Mouse (Mus musculus) embryonic facial prominence, embryonic 11.5 days (tissue): ENCODE measurements around the gene Zfp536. TPM values are rescaled to one million over a fixed set of nuclear protein-coding genes. Genes with fewer than 3 reads are reported as not detected.

ENCODE experiments used
- ATAC-seq: fragments of 200-750 bp; cut with Nextera tagmentation; replicated peaks from 2 replicates; pipeline ENCODE4 v1.8.0; 2017; ENCODE audit warnings: low read depth; ENCODE audit not compliant: insufficient number of reproducible peaks, low FRiP score, low TSS enrichment
- DNase-seq: peaks from one replicate; pipeline ENCODE4 v3.0.0-alpha.2; 2015; ENCODE audit warnings: low spot score
- H3K27ac ChIP-seq: fragments of 300-500 bp; sonication (generic); replicated peaks from 2 replicates; pipeline ENCODE4 v1.5.1; 2014; ENCODE audit warnings: mild to moderate bottlenecking, low read depth, low read length, control low read depth
- H3K27me3 ChIP-seq: fragments of 300-500 bp; sonication (generic); 2 replicates; pipeline ENCODE4 v1.6.1; 2014; ENCODE audit warnings: mild to moderate bottlenecking, low read length, moderate library complexity, mixed read lengths; ENCODE audit not compliant: control insufficient read depth, insufficient read depth
- H3K36me3 ChIP-seq: fragments of 300-500 bp; sonication (generic); replicated peaks from 2 replicates; pipeline ENCODE4 v1.6.1; 2014; ENCODE audit warnings: low read depth, mild to moderate bottlenecking, low read length, moderate library complexity, mixed read lengths; ENCODE audit not compliant: control insufficient read depth, insufficient read depth
- H3K4me1 ChIP-seq: fragments of 300-500 bp; sonication (generic); 2 replicates; pipeline ENCODE4 v1.6.1; 2014; ENCODE audit warnings: low read length, mixed read lengths; ENCODE audit not compliant: control insufficient read depth, insufficient read depth
- H3K4me2 ChIP-seq: fragments of 300-500 bp; sonication (generic); 2 replicates; pipeline ENCODE4 v1.6.1; 2014; ENCODE audit warnings: low read depth, mild to moderate bottlenecking, control low read depth, low read length, moderate library complexity
- H3K4me3 ChIP-seq: fragments of 300-500 bp; sonication (generic); 2 replicates; pipeline ENCODE4 v1.5.1; 2014; ENCODE audit warnings: low read depth, low read length, control low read depth
- H3K9ac ChIP-seq: fragments of 300-500 bp; sonication (generic); replicated peaks from 2 replicates; pipeline ENCODE4 v1.6.1; 2014; ENCODE audit warnings: mild to moderate bottlenecking, control low read depth, low read length
- H3K9me3 ChIP-seq: fragments of 300-500 bp; sonication (generic); replicated peaks from 2 replicates; pipeline ENCODE4 v1.6.1; 2016; ENCODE audit warnings: mild to moderate bottlenecking, low read length, inconsistent platforms, mixed read lengths; ENCODE audit not compliant: control insufficient read depth
- WGBS: fragments of 180-500 bp; shearing (Covaris S2); extraction: QIAGEN DNeasy Blood & Tissue Kit; methylation state at CpG from one replicate; pipeline ENCODE4 v1.1.7; 2014; 5-methylcytosine and 5-hydroxymethylcytosine counted together
- polyA plus RNA-seq: library from polyadenylated mRNA; unstranded; fragments of >200 nt; fragmentation: Nextera tagmentation; extraction: Ambion mirVana; gene quantifications from 2 replicates; pipeline ENCODE4 v1.2.1, GENCODE M21; 2014

Zfp536 gene
- polyA plus RNA-seq, 1 experiment from 2014 or later = 9.9 TPM

- H3K4me1 ChIP-seq = no peaks in the 10 kb centered on the region
- no peaks in the 10 kb centered on the region for H3K36me3 ChIP-seq
- H3K9ac ChIP-seq = no peak overlapping the region
- H3K4me2 ChIP-seq = no peak overlapping the region
- H3K9me3 ChIP-seq = no peaks in the 10 kb centered on the region; the same call in 1 of the 2 replicates
- H3K27me3 ChIP-seq = no peaks in the 10 kb centered on the region
- DNase-seq (peak; percentile 41), ATAC-seq (no peak)
- no peak overlapping the region for H3K4me3 ChIP-seq
- 64% methylated on average over 3 of the region's 3 CpGs for WGBS
- no peak overlapping the region for H3K27ac ChIP-seq
These were observed 288.5 kb downstream of the Zfp536 start for GRCm38 (mm10) chr7:37484946-37485345.

GRCm38 (mm10) chr7:37482564-37482963, 290.9 kb downstream of the Zfp536 start:
- Histone ChIP-seq H3K4me3 (no peak overlapping the region), H3K27ac (no peak overlapping the region), H3K4me1 (no peaks in the 10 kb centered on the region), H3K9me3 (no peaks in the 10 kb centered on the region; the same call in 1 of the 2 replicates), H3K27me3 (no peaks in the 10 kb centered on the region; the same call in 1 of the 2 replicates), H3K4me2 (no peak overlapping the region), H3K9ac (no peak overlapping the region), H3K36me3 (no peaks in the 10 kb centered on the region)
- ATAC-seq (no peak), DNase-seq (no peak)
- WGBS = 73% methylated on average over 4 of the region's 4 CpGs

GRCm38 (mm10) chr7:37481165-37481564, 292.3 kb downstream of the Zfp536 start:
- H3K4me2 ChIP-seq = no peak overlapping the region
- ATAC-seq (no peak), DNase-seq (no peak)
- H3K4me1 ChIP-seq = no peaks in the 10 kb centered on the region
- H3K27ac ChIP-seq = no peak overlapping the region
- no peak overlapping the region for H3K4me3 ChIP-seq
- H3K9ac ChIP-seq = no peak overlapping the region
- WGBS = 79% methylated on average over 6 of the region's 6 CpGs
- no peaks in the 10 kb centered on the region; the same call in 1 of the 2 replicates for H3K9me3 ChIP-seq
- H3K36me3 ChIP-seq = no peaks in the 10 kb centered on the region
- H3K27me3 ChIP-seq = no peaks in the 10 kb centered on the region; the same call in 1 of the 2 replicates

GRCm38 (mm10) chr7:37477309-37477708, 296.1 kb downstream of the Zfp536 start:
- DNase-seq (no peak), ATAC-seq (no peak)
- H3K27ac ChIP-seq = no peak overlapping the region
- H3K27me3 ChIP-seq = no peaks in the 10 kb centered on the region; the same call in 1 of the 2 replicates
- H3K36me3 ChIP-seq = no peaks in the 10 kb centered on the region
- no peak overlapping the region for H3K4me2 ChIP-seq
- H3K9ac ChIP-seq = no peak overlapping the region
- WGBS = 85% methylated on average over 5 of the region's 5 CpGs
- H3K4me1 ChIP-seq = no peaks in the 10 kb centered on the region
- H3K9me3 ChIP-seq = no peaks in the 10 kb centered on the region; the same call in 1 of the 2 replicates
- no peak overlapping the region for H3K4me3 ChIP-seq

- Histone ChIP-seq H3K27me3 (no peaks in the 10 kb centered on the region; the same call in 1 of the 2 replicates), H3K4me1 (no peaks in the 10 kb centered on the region), H3K4me3 (no peak overlapping the region), H3K9me3 (no peaks in the 10 kb centered on the region; the same call in 1 of the 2 replicates), H3K27ac (no peak overlapping the region), H3K9ac (no peak overlapping the region), H3K4me2 (no peak overlapping the region), H3K36me3 (no peaks in the 10 kb centered on the region)
- no peak for ATAC-seq
- DNase-seq = no peak
- WGBS = 71% methylated on average over 2 of the region's 2 CpGs
These were observed 298.0 kb downstream of the Zfp536 start for GRCm38 (mm10) chr7:37475485-37475884.

- H3K4me3 ChIP-seq = no peak overlapping the region
- H3K27me3 ChIP-seq = no peaks in the 10 kb centered on the region; the same call in 1 of the 2 replicates
- DNase-seq = no peak
- no peaks in the 10 kb centered on the region for H3K4me1 ChIP-seq
- H3K9ac ChIP-seq = no peak overlapping the region
- WGBS = 64% methylated on average over 8 of the region's 8 CpGs
- no peaks in the 10 kb centered on the region for H3K36me3 ChIP-seq
- no peaks in the 10 kb centered on the region for H3K9me3 ChIP-seq
- H3K4me2 ChIP-seq = no peak overlapping the region
- no peak for ATAC-seq
- no peak overlapping the region for H3K27ac ChIP-seq
These were observed 299.2 kb downstream of the Zfp536 start for GRCm38 (mm10) chr7:37474284-37474683.

GRCm38 (mm10) chr7:37473311-37474084, 299.9 kb downstream of the Zfp536 start:
- WGBS = 72% methylated on average over 24 of the region's 24 CpGs
- H3K9me3 ChIP-seq = no peaks in the 10 kb centered on the region
- no peak overlapping the region for H3K4me3 ChIP-seq
- ATAC-seq (no peak), DNase-seq (no peak)
- no peaks in the 10 kb centered on the region; the same call in 1 of the 2 replicates for H3K27me3 ChIP-seq
- H3K36me3 ChIP-seq = no peaks in the 10 kb centered on the region
- H3K9ac ChIP-seq = no peak overlapping the region
- H3K4me1 ChIP-seq = no peaks in the 10 kb centered on the region
- H3K27ac ChIP-seq = no peak overlapping the region
- H3K4me2 ChIP-seq = no peak overlapping the region

GRCm38 (mm10) chr7:37471726-37472125, 301.7 kb downstream of the Zfp536 start:
- no peaks in the 10 kb centered on the region for H3K9me3 ChIP-seq
- no peak overlapping the region for H3K9ac ChIP-seq
- no peak for ATAC-seq
- H3K4me2 ChIP-seq = no peak overlapping the region
- WGBS = 49% methylated on average over 8 of the region's 8 CpGs
- no peaks in the 10 kb centered on the region for H3K27me3 ChIP-seq
- H3K36me3 ChIP-seq = no peaks in the 10 kb centered on the region
- no peak overlapping the region for H3K4me3 ChIP-seq
- no peak overlapping the region for H3K27ac ChIP-seq
- H3K4me1 ChIP-seq = no peaks in the 10 kb centered on the region
- no peak for DNase-seq
